Mouse (Mus musculus) liver, adult (tissue): ENCODE data around the gene Spns3.

ENCODE experiments used
- GATA4 ChIP-seq: IDR thresholded peaks from 2 replicates; pipeline ENCODE4 v1.6.1; 2014; ENCODE audit warnings: mild to moderate bottlenecking, low read length; ENCODE audit not compliant: insufficient replicate concordance

Spns3 gene

DNA sequence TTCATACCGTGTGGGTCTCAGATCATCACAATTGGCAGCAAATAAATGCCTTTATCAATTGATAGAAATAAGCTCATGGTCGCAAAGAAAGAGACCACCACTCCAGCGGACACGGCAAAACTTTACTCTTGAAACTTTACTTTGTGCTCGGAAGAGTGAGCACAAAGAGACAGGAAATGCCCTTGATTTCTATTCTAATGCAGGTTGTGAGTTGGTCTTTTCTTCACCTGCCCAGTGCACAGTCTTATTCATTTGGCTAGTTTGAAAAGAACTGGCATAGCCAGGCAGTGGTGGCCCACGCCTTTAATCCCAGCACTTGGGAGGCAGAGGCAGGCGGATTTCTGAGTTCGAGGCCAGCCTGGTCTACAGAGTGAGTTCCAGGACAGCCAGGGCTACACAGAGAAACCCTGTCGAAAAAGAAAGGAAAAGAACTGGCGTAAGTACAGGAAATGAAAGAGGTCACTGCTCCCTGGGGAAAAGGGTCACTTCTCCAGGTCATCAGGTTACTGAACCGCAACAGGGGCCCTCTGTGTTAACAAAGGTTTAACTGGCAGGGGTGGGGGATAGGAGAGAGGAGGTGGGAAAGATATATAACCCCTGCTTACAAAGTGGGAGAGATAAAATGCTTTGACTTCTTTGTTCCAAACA is 19.5 kb upstream of the Spns3 start:
- no peak for TF ChIP-seq GATA4

DNA sequence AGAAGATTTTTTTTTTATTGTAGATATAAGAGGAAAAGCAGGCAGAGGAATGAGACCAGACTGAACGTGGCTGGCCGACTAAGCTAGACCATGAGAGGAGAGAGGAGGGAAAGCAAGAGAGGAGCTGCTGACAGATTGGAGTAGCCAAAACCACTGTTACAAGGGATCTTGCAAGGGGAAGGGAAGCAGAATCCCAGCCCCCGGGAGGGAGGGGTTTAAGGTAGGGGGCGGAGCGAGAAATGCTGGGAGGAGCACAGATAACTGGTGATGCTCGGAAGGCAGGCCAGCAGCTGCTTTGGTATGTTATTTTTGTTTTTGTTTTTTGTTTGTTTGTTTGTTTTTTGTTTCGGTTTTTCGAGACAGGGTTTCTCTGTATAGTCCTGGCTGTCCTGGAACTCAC is 18.7 kb upstream of the Spns3 start:
- no peak for TF ChIP-seq GATA4

GRCm38 (mm10) chr11:72566816-72567338 is 16.6 kb upstream of the Spns3 start:
- no peak for TF ChIP-seq GATA4

- TF ChIP-seq GATA4: no peak
Observed at GRCm38 (mm10) chr11:72566304-72566703, 16.0 kb upstream of the Spns3 start.

GRCm38 (mm10) chr11:72564232-72564807 is 14.0 kb upstream of the Spns3 start:
- no peak for TF ChIP-seq GATA4

GRCm38 (mm10) chr11:72560661-72561060 is 10.4 kb upstream of the Spns3 start:
- no peak for TF ChIP-seq GATA4

- no peak for TF ChIP-seq GATA4
Observed at GRCm38 (mm10) chr11:72558155-72558554, 7.8 kb upstream of the Spns3 start.

- TF ChIP-seq GATA4: no peak
Observed at GRCm38 (mm10) chr11:72556953-72557352, 6.6 kb upstream of the Spns3 start.

DNA sequence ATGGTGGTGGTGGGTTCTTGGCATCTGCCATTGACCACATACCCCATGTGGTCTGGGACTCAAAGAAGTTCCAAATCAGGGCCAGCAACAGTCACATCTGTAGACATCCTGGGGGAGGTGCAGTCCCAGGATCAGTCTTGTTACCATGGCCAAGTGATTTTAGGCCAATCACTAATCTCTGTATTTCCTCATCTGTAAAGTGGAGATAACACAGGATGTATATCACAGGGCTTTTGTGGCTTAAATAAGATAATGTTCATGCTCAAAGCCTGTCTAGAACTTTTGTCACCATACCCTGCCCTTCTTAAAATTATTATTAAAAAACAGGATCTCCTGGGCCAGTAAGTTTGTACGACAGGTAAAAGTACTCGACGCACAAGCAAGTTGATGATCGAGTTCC is 6.2 kb upstream of the Spns3 start:
- TF ChIP-seq GATA4: no peak

DNA sequence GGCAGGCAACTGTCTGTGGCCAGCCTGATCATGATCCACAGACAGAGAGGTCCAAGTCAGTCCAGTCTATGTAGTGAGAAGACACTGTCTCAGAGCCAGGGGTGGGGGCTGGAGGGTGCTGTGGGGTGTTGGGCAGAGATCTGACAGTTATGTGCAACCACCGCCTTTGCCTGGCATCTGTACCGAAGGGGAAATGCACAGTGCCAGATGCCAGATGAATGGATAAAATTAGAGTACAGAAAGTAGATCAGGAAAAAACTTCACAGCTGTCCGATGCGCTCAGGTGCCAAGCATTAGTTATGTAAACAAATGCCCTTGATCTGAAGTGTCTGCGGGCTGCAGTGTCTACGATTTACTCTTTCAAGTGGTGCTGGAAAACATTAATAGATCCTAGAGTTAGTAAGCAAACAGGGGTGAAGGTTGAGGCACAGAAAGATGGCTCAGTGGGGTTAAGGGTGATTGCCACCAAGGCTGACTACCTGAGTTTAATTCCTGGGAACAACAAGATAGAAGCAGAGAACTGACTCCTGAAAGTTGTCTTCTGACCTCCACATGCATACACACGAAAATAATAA is 1.3 kb upstream of the Spns3 start:
- TF ChIP-seq GATA4: no peak

- no peak for TF ChIP-seq GATA4
Observed at GRCm38 (mm10) chr11:72547181-72547580, 3.1 kb downstream of the Spns3 start.

DNA sequence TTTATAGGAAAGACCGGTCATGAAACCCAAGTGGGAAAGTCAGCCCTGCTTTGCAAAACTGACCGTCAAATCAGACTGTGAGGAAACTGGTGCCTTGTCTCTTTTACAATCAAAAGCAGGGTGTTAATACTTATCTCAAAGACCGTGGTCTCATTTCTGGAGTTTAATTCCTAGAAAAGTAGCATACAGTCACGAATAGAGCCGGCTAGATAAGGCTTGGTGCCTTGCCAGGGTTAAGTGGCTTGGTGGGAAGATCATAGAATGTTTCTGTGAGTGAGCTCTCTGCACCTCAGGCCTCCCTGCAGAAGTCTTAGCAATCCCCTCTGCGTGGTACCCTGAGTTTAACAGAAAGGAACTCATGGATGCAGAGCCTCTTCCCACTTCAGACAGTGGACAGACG is 5.6 kb downstream of the Spns3 start:
- TF ChIP-seq GATA4: no peak

GRCm38 (mm10) chr11:72542586-72542985 is 7.7 kb downstream of the Spns3 start:
- no peak for TF ChIP-seq GATA4

- no peak for TF ChIP-seq GATA4
Observed at GRCm38 (mm10) chr11:72541928-72542327, 8.4 kb downstream of the Spns3 start.

GRCm38 (mm10) chr11:72540437-72540836 is 9.9 kb downstream of the Spns3 start:
- no peak for TF ChIP-seq GATA4

DNA sequence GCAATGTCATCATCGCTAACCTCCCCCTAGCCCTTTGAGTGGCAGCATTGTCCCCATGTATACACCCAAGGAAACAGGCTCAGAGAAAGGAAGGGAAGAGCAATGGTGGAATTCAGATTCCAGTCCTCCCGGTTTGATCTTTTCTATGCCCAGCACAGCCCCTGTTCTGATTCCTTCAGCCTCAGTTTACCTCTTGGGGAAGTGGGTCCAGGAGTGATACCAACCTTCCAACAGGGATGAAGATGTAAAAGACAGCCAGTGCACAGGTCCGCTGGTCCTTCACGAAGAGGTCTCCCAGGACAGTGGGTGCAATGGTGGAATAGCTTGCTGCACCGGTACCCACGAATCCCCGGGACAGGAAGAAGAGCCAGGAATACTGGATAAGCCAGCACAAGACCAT is 11.5 kb downstream of the Spns3 start:
- no peak for TF ChIP-seq GATA4
